Mouse (Mus musculus): ENCODE measurements at regions not wholly inside any gene's neighbourhood (a gene's known extent, or its start where the extent isn't known, plus 50 kb on each side); places are given as distances from the start of the nearest gene placed in this dataset.

DNA sequence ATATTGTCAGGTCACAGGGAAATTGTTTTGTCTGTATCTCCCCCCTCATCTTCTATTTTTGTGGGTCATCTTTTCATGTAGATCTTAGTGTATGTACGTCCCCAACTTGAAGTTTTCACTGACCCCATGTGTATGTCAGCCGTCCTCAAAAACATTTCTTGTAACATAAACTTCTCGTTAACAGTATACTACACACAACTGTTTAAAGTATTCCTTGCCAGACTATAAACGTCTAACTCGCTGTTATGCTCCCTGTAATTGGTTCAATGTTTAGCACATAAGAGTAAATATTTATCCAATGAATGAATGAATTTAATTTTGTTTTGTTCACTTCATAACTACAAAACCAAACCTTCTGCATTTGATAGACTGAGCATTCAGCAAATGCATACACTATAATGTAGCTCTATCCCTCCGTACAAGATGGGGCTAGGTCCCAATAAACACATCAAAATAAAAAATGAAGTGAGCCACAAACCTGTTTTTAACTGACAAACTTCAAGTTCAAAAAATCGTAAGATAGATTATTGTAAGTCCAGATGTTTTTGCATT lies 67.3 kb downstream of the Mgst1 start:
- no peak for DNase-seq

DNA sequence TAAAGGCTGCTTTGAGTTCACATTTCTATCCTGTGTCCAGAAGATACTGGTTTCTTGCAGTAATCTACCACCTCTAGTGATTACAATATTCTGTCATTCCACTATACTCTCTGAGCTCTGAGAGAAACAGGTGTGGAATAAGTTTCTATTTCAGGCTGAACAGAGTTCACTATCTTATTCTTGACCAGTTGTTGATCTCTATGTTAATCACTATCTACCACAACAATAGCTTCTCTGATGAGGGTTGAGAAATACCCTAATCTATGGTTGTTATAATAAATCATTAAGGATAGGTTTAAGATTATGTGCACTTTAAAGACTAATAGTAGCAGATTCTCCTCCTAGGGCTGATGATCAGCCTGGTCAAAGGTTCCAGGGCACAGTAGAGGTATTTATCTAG lies 75.1 kb downstream of the Mgst1 start:
- no peak for DNase-seq

DNA sequence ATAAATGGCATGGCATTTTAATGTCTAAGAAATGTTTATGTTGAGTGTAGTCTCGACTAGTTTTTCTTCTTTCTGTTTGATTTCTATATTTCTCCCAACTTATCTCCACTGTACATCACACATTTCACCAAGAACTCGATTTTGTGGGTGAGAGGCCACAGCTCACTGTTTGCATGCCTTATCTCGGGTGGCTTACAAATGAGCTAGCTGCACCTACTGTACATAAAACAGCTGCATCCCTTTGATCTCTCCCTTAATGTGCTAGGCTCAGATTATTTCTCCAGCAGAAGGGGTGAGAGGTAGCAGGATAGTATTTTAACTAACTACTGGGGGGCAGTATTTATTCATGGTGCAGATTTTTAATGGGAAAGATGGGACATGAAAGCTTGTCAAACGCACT lies 92.3 kb downstream of the Mgst1 start:
- no peak for DNase-seq

DNA sequence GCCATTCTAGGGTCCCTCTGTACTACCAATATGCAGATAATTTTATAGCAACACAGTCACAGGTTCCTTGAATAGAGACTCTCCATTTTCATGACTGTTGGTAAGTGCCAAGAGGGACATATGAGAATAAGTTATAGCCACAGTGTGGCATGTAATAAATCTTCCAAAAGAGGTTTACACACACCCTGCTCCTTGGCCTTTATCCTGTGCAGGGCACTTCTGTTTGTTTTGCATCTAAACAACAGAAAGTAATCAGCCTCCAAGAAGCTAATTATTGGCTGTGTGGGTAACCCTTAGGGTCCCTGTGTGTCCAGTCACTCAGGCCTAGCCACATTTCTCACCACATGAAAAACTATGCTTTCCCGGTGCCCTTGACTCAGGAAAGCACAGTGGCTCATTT lies 102.7 kb downstream of the Mgst1 start:
- DNase-seq = peak; percentile 1

DNA sequence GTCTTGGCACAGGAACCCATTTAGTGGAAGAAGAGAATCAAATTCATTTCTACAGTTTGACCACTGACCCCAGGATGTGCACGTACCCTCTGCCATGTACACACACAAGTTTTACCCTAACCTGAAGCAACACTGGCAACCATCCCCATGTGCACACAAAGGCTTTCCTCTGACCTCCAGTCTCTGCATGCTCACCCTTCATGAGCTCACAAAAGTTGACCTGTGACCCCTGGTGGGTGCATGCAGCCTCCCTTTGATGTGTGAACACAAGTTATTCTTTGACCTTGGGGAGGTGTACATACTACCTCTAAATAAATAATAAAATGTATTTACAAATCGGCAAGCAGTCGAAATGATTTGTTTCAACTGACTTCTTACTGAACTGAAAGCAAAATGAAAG lies 126.6 kb downstream of the Mgst1 start:
- DNase-seq = no peak
